Mouse (Mus musculus): Measurements from ENCODE around the gene Naalad2. TPM values are rescaled to one million over a fixed set of nuclear protein-coding genes. Genes with fewer than 3 reads are reported as not detected.
"Not testable (repeated sequence)": the region's sequence is repeated elsewhere in the genome, so short reads cannot be mapped to it uniquely, and the experiment has no call there.

Gene Naalad2
- polyA plus RNA-seq, 1 experiment from 2014 or later: 1.3 TPM

GRCm38 (mm10) chr9:18291571-18292429 lies 111.0 kb downstream of the Naalad2 start, which contains the start of gene Chordc1:
Gene Chordc1, plus strand, starts transcription at chr9:18292125.
- ATAC-seq (replicated peaks): peak; percentile 99
- Histone ChIP-seq H3K27ac (replicated peaks) (peak within 1 kb of the TSS; percentile 91), H3K9me3 (no peaks in the 10 kb centered on the region), H3K9ac (replicated peaks) (peak within 1 kb of the TSS; percentile 99), H3K4me2 (replicated peaks) (peak within 1 kb of the TSS; percentile 91), H3K4me1 (peaks cover 19% of the 10 kb centered on the region), H3K27me3 (no peaks in the 10 kb centered on the region), H3K4me3 (peak within 1 kb of the TSS; percentile 99), H3K36me3 (no peaks in the 10 kb centered on the region; the same call in 1 of the 2 replicates)
- WGBS: 2% methylated on average over 49 of the region's 49 CpGs

GRCm38 (mm10) chr9:18278693-18279092 lies 124.1 kb downstream of the Naalad2 start:
- not testable (repeated sequence) for H3K4me2 ChIP-seq (replicated peaks); ATAC-seq (replicated peaks); H3K27ac ChIP-seq (replicated peaks); H3K4me3 ChIP-seq; H3K27me3 ChIP-seq; H3K36me3 ChIP-seq; H3K9me3 ChIP-seq; H3K9ac ChIP-seq (replicated peaks); H3K4me1 ChIP-seq
- 33% methylated on average over 5 of the region's 5 CpGs for WGBS

GRCm38 (mm10) chr9:18277497-18277896 lies 125.3 kb downstream of the Naalad2 start:
- 35% methylated on average over 1 of the region's 1 CpGs for WGBS
- Histone ChIP-seq H3K27ac (replicated peaks) (no peak overlapping the region), H3K4me3 (no peak overlapping the region), H3K4me1 (no peaks in the 10 kb centered on the region), H3K4me2 (replicated peaks) (no peak overlapping the region), H3K27me3 (no peaks in the 10 kb centered on the region), H3K36me3 (no peaks in the 10 kb centered on the region), H3K9ac (replicated peaks) (no peak overlapping the region), H3K9me3 (no peaks in the 10 kb centered on the region)
- ATAC-seq (replicated peaks): peak; percentile 85

- Histone ChIP-seq H3K4me2 (replicated peaks) (no peak overlapping the region), H3K9ac (replicated peaks) (no peak overlapping the region), H3K27me3 (no peaks in the 10 kb centered on the region), H3K36me3 (no peaks in the 10 kb centered on the region), H3K9me3 (no peaks in the 10 kb centered on the region), H3K4me1 (no peaks in the 10 kb centered on the region), H3K27ac (replicated peaks) (no peak overlapping the region), H3K4me3 (no peak overlapping the region)
- 62% methylated on average over 2 of the region's 2 CpGs for WGBS
- no peak for ATAC-seq (replicated peaks)
These were observed 126.0 kb downstream of the Naalad2 start for GRCm38 (mm10) chr9:18276844-18277243.

GRCm38 (mm10) chr9:18275901-18276300 lies 126.9 kb downstream of the Naalad2 start:
- Histone ChIP-seq H3K9me3 (no peaks in the 10 kb centered on the region), H3K4me1 (no peaks in the 10 kb centered on the region), H3K4me2 (replicated peaks) (no peak overlapping the region), H3K27ac (replicated peaks) (no peak overlapping the region), H3K36me3 (no peaks in the 10 kb centered on the region), H3K9ac (replicated peaks) (no peak overlapping the region), H3K4me3 (no peak overlapping the region), H3K27me3 (no peaks in the 10 kb centered on the region)
- WGBS: 87% methylated on average over 1 of the region's 1 CpGs
- no peak for ATAC-seq (replicated peaks)

Other genes starting within 250 kb of the Naalad2 start
- 119 and 121 TPM in 2 replicates for gene Chordc1, start 110.9 kb downstream of the Naalad2 start, polyA plus RNA-seq (2015; fragmentation: Nextera tagmentation; extraction: Ambion mirVana)
- gene Ubtfl1, start 1.4 kb upstream of the Naalad2 start, polyA plus RNA-seq (2015; fragmentation: Nextera tagmentation; extraction: Ambion mirVana): not detected in 2 replicates
- not detected in 2 replicates for gene Mbd3l2, start 27.7 kb upstream of the Naalad2 start, polyA plus RNA-seq (2015; fragmentation: Nextera tagmentation; extraction: Ambion mirVana)
- 42.1 and 50.8 TPM in 2 replicates for gene Zfp558, start 75.3 kb upstream of the Naalad2 start, polyA plus RNA-seq (2015; fragmentation: Nextera tagmentation; extraction: Ambion mirVana)
- not detected in 2 replicates for gene Mbd3l1, start 75.4 kb upstream of the Naalad2 start, polyA plus RNA-seq (2015; fragmentation: Nextera tagmentation; extraction: Ambion mirVana)

Data from forebrain, embryonic 15.5 days (tissue).